Mouse (Mus musculus): ENCODE data around the gene Gm5795. TPM values are rescaled to one million over a fixed set of nuclear protein-coding genes. Genes with fewer than 3 reads are reported as not detected.
"Not testable (repeated sequence)": the region's sequence is repeated elsewhere in the genome, so short reads cannot be mapped to it uniquely, and the experiment has no call there.

The Gm5795 gene
- polyA plus RNA-seq (2015; fragmentation: Nextera tagmentation; extraction: Ambion mirVana) = not detected in 2 replicates

GRCm38 (mm10) chr14:3187955-3188354, at the start of gene Gm5795:
Gm5795 (plus strand) TSS chr14:3188255.
- not testable (repeated sequence) for H3K9ac ChIP-seq (ENCODE audit: low read length); H3K4me2 ChIP-seq (ENCODE audit: low read depth, low read length); H3K9me3 ChIP-seq (replicated peaks; ENCODE audit: control insufficient read depth, low read length); H3K27me3 ChIP-seq (ENCODE audit: control insufficient read depth, insufficient read depth, low read length); H3K4me1 ChIP-seq (ENCODE audit: control insufficient read depth, insufficient read depth, low read length); H3K4me3 ChIP-seq (replicated peaks; ENCODE audit: low read length); ATAC-seq (ENCODE audit: insufficient read depth, low FRiP score); H3K27ac ChIP-seq (ENCODE audit: low read length); H3K36me3 ChIP-seq (ENCODE audit: control insufficient read depth, insufficient read depth, low read length)
- WGBS = no CpG with 5 or more reads among the region's 2 CpGs

GRCm38 (mm10) chr14:3208272-3209152, 20.5 kb downstream of the Gm5795 start, which contains the start of gene D830030K20Rik:
D830030K20Rik (plus strand) TSS chr14:3208488.
- WGBS = 2% methylated on average over 24 of the region's 62 CpGs
- H3K27me3 ChIP-seq (ENCODE audit: control insufficient read depth, insufficient read depth, low read length); H3K27ac ChIP-seq (ENCODE audit: low read length); ATAC-seq (ENCODE audit: insufficient read depth, low FRiP score); H3K9ac ChIP-seq (ENCODE audit: low read length); H3K36me3 ChIP-seq (ENCODE audit: control insufficient read depth, insufficient read depth, low read length); H3K9me3 ChIP-seq (replicated peaks; ENCODE audit: control insufficient read depth, low read length); H3K4me1 ChIP-seq (ENCODE audit: control insufficient read depth, insufficient read depth, low read length): not testable (repeated sequence)
- Histone ChIP-seq H3K4me3 (replicated peaks; ENCODE audit: low read length) (peak within 1 kb of the TSS; percentile 45), H3K4me2 (ENCODE audit: low read depth, low read length) (peak within 1 kb of the TSS; percentile 72)

GRCm38 (mm10) chr14:3209367-3209766, 21.3 kb downstream of the Gm5795 start:
- ATAC-seq (ENCODE audit: insufficient read depth, low FRiP score); H3K9me3 ChIP-seq (replicated peaks; ENCODE audit: control insufficient read depth, low read length): not testable (repeated sequence)
- 9% methylated on average over 9 of the region's 11 CpGs for WGBS

More at GRCm38 (mm10) chr14:3209367-3209766, 21.3 kb downstream of the Gm5795 start:
- H3K4me3 ChIP-seq (replicated peaks; ENCODE audit: low read length); H3K36me3 ChIP-seq (ENCODE audit: control insufficient read depth, insufficient read depth, low read length); H3K27me3 ChIP-seq (ENCODE audit: control insufficient read depth, insufficient read depth, low read length); H3K9ac ChIP-seq (ENCODE audit: low read length); H3K27ac ChIP-seq (ENCODE audit: low read length); H3K4me2 ChIP-seq (ENCODE audit: low read depth, low read length); H3K4me1 ChIP-seq (ENCODE audit: control insufficient read depth, insufficient read depth, low read length): not testable (repeated sequence)

Other genes starting within 250 kb of the Gm5795 start
- gene Gm2888, start 158.3 kb upstream of the Gm5795 start, polyA plus RNA-seq (2015; fragmentation: Nextera tagmentation; extraction: Ambion mirVana) = not detected in 2 replicates
- 2.3 and 2.9 TPM in 2 replicates for gene Gm2897, start 139.0 kb upstream of the Gm5795 start, polyA plus RNA-seq (2015; fragmentation: Nextera tagmentation; extraction: Ambion mirVana)
- gene Gm10340, start 54.3 kb upstream of the Gm5795 start, polyA plus RNA-seq (2015; fragmentation: Nextera tagmentation; extraction: Ambion mirVana) = not detected in 2 replicates
- gene D830030K20Rik, start 20.2 kb downstream of the Gm5795 start, polyA plus RNA-seq (2015; fragmentation: Nextera tagmentation; extraction: Ambion mirVana) = 3.8 and 5.5 TPM in 2 replicates
- not detected in 2 replicates for gene Gm2956, start 144.4 kb downstream of the Gm5795 start, polyA plus RNA-seq (2015; fragmentation: Nextera tagmentation; extraction: Ambion mirVana)
- gene Gm10413, start 206.8 kb downstream of the Gm5795 start, polyA plus RNA-seq (2015; fragmentation: Nextera tagmentation; extraction: Ambion mirVana) = not detected in 2 replicates
- 0.74 and 0.89 TPM in 2 replicates for gene Gm10409, start 224.4 kb downstream of the Gm5795 start, polyA plus RNA-seq (2015; fragmentation: Nextera tagmentation; extraction: Ambion mirVana)
- gene Gm3005, start 239.8 kb downstream of the Gm5795 start, polyA plus RNA-seq (2015; fragmentation: Nextera tagmentation; extraction: Ambion mirVana) = 0.21 and 0.53 TPM in 2 replicates